ENCODE assay signal across 7 mouse cellular contexts in the genomic region with DNA sequence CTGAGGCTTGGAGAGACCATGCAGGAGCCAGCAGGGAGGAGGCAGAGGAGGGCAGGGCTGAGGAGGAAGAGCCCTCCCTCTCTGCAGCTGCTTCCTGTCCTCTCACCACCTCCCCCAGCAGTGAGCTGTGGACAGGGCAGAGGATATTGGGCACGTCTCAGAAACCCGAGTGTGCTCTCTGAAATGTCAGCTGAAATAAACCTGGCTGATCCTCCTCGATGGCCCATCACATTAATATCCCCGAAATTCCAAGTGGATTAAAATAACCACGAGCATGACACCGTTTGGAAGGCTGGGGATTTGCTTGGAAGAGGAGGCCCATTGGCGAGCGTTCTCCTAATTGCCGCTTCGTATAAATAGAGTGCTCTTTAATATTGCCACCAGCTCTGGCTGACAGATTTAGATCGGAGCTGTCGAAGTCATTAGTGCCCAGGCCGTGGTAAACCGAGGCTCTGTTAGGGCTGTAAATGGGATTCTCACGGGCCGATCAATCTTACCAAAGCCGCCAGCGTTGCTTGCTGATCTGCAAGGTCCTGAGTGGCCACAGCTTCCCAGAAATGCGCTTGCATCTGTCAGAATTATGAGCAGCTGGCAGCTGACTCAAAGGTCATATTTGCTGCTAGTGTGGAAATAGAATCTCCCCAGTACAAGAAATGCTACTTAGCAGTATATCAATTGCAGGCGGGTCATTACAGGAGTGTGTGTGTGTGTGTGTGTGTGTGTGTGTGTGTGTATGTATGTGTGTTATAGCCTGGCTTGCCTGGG.
DNase-seq lines count a peak whose midpoint lies in the region; ATAC-seq lines count a peak whose summit lies in the region.

No protein-coding gene starts in this region.

- no peak overlapping the region for H3K9ac ChIP-seq in embryonic facial prominence, embryonic 11.5 days (replicated peaks; ENCODE audit: low read length)
- no peak overlapping the region for H3K9ac ChIP-seq in hindbrain, embryonic 13.5 days

- no peaks in the 10 kb centered on the region for H3K4me1 ChIP-seq in embryonic facial prominence, embryonic 11.5 days (ENCODE audit: control insufficient read depth, insufficient read depth, low read length)
- peaks cover 17% of the 10 kb centered on the region for H3K4me1 ChIP-seq in hindbrain, embryonic 13.5 days (replicated peaks)

- H3K4me2 ChIP-seq in embryonic facial prominence, embryonic 11.5 days (ENCODE audit: low read depth, low read length), result no peak overlapping the region
- H3K4me2 ChIP-seq in hindbrain, embryonic 13.5 days, result peak overlapping the region; percentile 0; the same call in 1 of the 2 replicates

- 58% methylated on average over 20 of the region's 20 CpGs for WGBS in embryonic facial prominence, embryonic 11.5 days
- 45% methylated on average over 20 of the region's 20 CpGs for WGBS in hindbrain, embryonic 13.5 days

- H3K27ac ChIP-seq in embryonic facial prominence, embryonic 11.5 days (replicated peaks; ENCODE audit: low read depth, low read length), result no peak overlapping the region
- H3K27ac ChIP-seq in hindbrain, embryonic 13.5 days, result peak overlapping the region; percentile 69

- no peaks in the 10 kb centered on the region for H3K27me3 ChIP-seq in embryonic facial prominence, embryonic 11.5 days (ENCODE audit: control insufficient read depth, insufficient read depth, low read length)
- H3K27me3 ChIP-seq in hindbrain, embryonic 13.5 days, result peaks cover 3% of the 10 kb centered on the region; the same call in 1 of the 2 replicates

- ATAC-seq in embryonic facial prominence, embryonic 11.5 days (replicated peaks; ENCODE audit: insufficient number of reproducible peaks, low FRiP score, low TSS enrichment, low read depth), result peak; percentile 60; the same call in 1 of the 2 replicates
- peak; percentile 82 for ATAC-seq in hindbrain, embryonic 13.5 days (ENCODE audit: low FRiP score)

- DNase-seq in adrenal gland, postnatal 14 days, result peak; percentile 69
- peak; percentile 70 for DNase-seq in embryonic facial prominence, embryonic 11.5 days (ENCODE audit: low spot score)
- DNase-seq in lung, postnatal 14 days, result peak; percentile 42
- DNase-seq in MN1 (ENCODE audit: low spot score), result no peak
- DNase-seq in natural killer cell, adult 2 months (ENCODE audit: low spot score in 2 of 2), result no peak
- DNase-seq in T-cell, adult 2 months (ENCODE audit: low spot score), result no peak

- H3K9me3 ChIP-seq in embryonic facial prominence, embryonic 11.5 days (replicated peaks; ENCODE audit: control insufficient read depth, low read length), result no peaks in the 10 kb centered on the region
- H3K9me3 ChIP-seq in hindbrain, embryonic 13.5 days, result no peaks in the 10 kb centered on the region

- H3K36me3 ChIP-seq in embryonic facial prominence, embryonic 11.5 days (replicated peaks; ENCODE audit: control insufficient read depth, insufficient read depth, low read depth, low read length), result no peaks in the 10 kb centered on the region
- no peaks in the 10 kb centered on the region for H3K36me3 ChIP-seq in hindbrain, embryonic 13.5 days

- H3K4me3 ChIP-seq in embryonic facial prominence, embryonic 11.5 days (ENCODE audit: low read depth, low read length), result no peak overlapping the region
- no peak overlapping the region for H3K4me3 ChIP-seq in hindbrain, embryonic 13.5 days

Comparison
In these comparisons a context has a peak if more than half of its experiments do, and no peak if none do; other contexts are left out.
1. DNase-seq: peak in adrenal gland, postnatal 14 days (single experiment), embryonic facial prominence, embryonic 11.5 days (single experiment) and lung, postnatal 14 days (single experiment); none in MN1 (single experiment), natural killer cell, adult 2 months (0 of 2) and T-cell, adult 2 months (single experiment).